9 mouse cellular contexts compared by ENCODE assay signal in genomic region chrX:153636247-153636646, GRCm38 (mm10). TPM values are rescaled to one million over a fixed set of nuclear protein-coding genes. Genes with fewer than 3 reads are reported as not detected.
A peak's percentile ranks its signal among the peaks of the same experiment; 100 is the strongest.
DNase-seq lines count a peak whose midpoint lies in the region; ATAC-seq and TF ChIP-seq lines count a peak whose summit lies in the region.
"Had no signal": no experiment of that assay in that cellular context is flagged by ENCODE, and none has a peak within 500 bp of the region (broad histone marks: within the 10 kb centered on the region; RNA-seq: fewer than 3 reads in every experiment).

No protein-coding gene starts in this region.

- H3K36me3 ChIP-seq in forebrain, embryonic 11.5 days (ENCODE audit: control insufficient read depth, insufficient read depth, low read length), result no peaks in the 10 kb centered on the region
- H3K36me3 ChIP-seq: liver, embryonic 15.5 days had no signal

- no peak overlapping the region for H3K4me2 ChIP-seq in forebrain, embryonic 11.5 days (ENCODE audit: low read depth, low read length, severe bottlenecking)
- H3K4me2 ChIP-seq: liver, embryonic 15.5 days had no signal

- no peak overlapping the region for H3K27ac ChIP-seq in cerebellum, adult 2 months (ENCODE audit: insufficient read depth, low read length)
- H3K27ac ChIP-seq in layer of hippocampus, adult 2 months, result no peak overlapping the region
- H3K27ac ChIP-seq in forebrain, embryonic 11.5 days (ENCODE audit: low read depth, low read length), result no peak overlapping the region
- H3K27ac ChIP-seq: liver, embryonic 15.5 days had no signal

- no peaks in the 10 kb centered on the region for H3K9me3 ChIP-seq in forebrain, embryonic 11.5 days (ENCODE audit: control insufficient read depth, low read length)
- H3K9me3 ChIP-seq: liver, embryonic 15.5 days had no signal

- no peak for TF ChIP-seq POLR2A in cerebellum, adult 2 months (IDR thresholded peaks at IDR 0.05; ENCODE audit: borderline replicate concordance, insufficient read depth, low read length)

- DNase-seq in cerebellum, adult 2 months, result peak in 1 of 2 experiments; percentile 9
- DNase-seq in cerebellum, adult 9-11 months, result no peak
- DNase-seq in layer of hippocampus, adult 2 months (ENCODE audit: low spot score in 2 of 2), result peak in 1 of 2 experiments; percentile 30
- no peak for DNase-seq in layer of hippocampus, adult 9-11 months
- peak; percentile 11 for DNase-seq in ES-CJ7 (ENCODE audit: low read depth, low spot score)
- DNase-seq in induced T-regulatory cell, adult 2 months (ENCODE audit: low read depth), result peak; percentile 32
- no peak for DNase-seq in frontal cortex, postnatal 25 days (ENCODE audit: low spot score in 2 of 2)
- no peak for DNase-seq in forebrain, embryonic 11.5 days (ENCODE audit: low spot score)

- peak; percentile 24; the same call in 1 of the 2 replicates for TF ChIP-seq CTCF in cerebellum, adult 2 months (IDR thresholded peaks at IDR 0.05; ENCODE audit: borderline replicate concordance, insufficient read depth, low read depth, low read length)
- peak; percentile 81 for TF ChIP-seq CTCF in layer of hippocampus, adult 2 months (conservative IDR thresholded peaks at IDR 0.05)

- H3K4me1 ChIP-seq in cerebellum, adult 2 months (ENCODE audit: control insufficient read depth, insufficient read depth, low read length), result no peaks in the 10 kb centered on the region
- H3K4me1 ChIP-seq in forebrain, embryonic 11.5 days (replicated peaks; ENCODE audit: control insufficient read depth, insufficient read depth, low read length), result no peaks in the 10 kb centered on the region
- H3K4me1 ChIP-seq: liver, embryonic 15.5 days had no signal

- no peak for ATAC-seq in forebrain, embryonic 11.5 days (replicated peaks; ENCODE audit: low FRiP score)

- H3K4me3 ChIP-seq in cerebellum, adult 2 months (replicated peaks; ENCODE audit: insufficient read depth, low read depth, low read length), result no peak overlapping the region
- no peak overlapping the region for H3K4me3 ChIP-seq in layer of hippocampus, adult 2 months
- H3K4me3 ChIP-seq in forebrain, embryonic 11.5 days (ENCODE audit: low read depth, low read length), result no peak overlapping the region
- H3K4me3 ChIP-seq: liver, embryonic 15.5 days had no signal

- no peak overlapping the region for H3K9ac ChIP-seq in forebrain, embryonic 11.5 days (ENCODE audit: low read length)
- H3K9ac ChIP-seq: liver, embryonic 15.5 days had no signal

- no peaks in the 10 kb centered on the region for H3K27me3 ChIP-seq in cerebellum, adult 2 months (ENCODE audit: control insufficient read depth, insufficient read depth, low read length)
- no peaks in the 10 kb centered on the region for H3K27me3 ChIP-seq in forebrain, embryonic 11.5 days (ENCODE audit: control insufficient read depth, insufficient read depth, low read length)
- H3K27me3 ChIP-seq: liver, embryonic 15.5 days had no signal

- 3% methylated on average over 1 of the region's 1 CpGs for WGBS in cerebellum, adult 2 months
- 5% methylated on average over 1 of the region's 1 CpGs for WGBS in forebrain, embryonic 11.5 days

RNA-seq across cellular contexts. Expression of gene Kctd12b, which starts 59.9 kb away (rescaled TPM):
- 2.5 and 2.7 TPM in 2 replicates for polyA plus RNA-seq in cerebellum, adult 2 months (2012; rRNA removed)
- 1 to 10 TPM; 3.4 TPM for total RNA-seq in layer of hippocampus, adult 2 months (2021)
- 2.5 and 2.6 TPM in 2 replicates for polyA plus RNA-seq in forebrain, embryonic 11.5 days (2014; fragmentation: Nextera tagmentation; extraction: Ambion mirVana)

Comparison
In these comparisons a context has a peak if more than half of its experiments do, and no peak if none do; other contexts are left out.
1. DNase-seq: peak in ES-CJ7 (single experiment) and induced T-regulatory cell, adult 2 months (single experiment); none in cerebellum, adult 9-11 months (single experiment), layer of hippocampus, adult 9-11 months (single experiment), frontal cortex, postnatal 25 days (0 of 2) and forebrain, embryonic 11.5 days (single experiment).